Mouse (Mus musculus): ENCODE data around the gene Ren1.

Ren1 gene

DNA sequence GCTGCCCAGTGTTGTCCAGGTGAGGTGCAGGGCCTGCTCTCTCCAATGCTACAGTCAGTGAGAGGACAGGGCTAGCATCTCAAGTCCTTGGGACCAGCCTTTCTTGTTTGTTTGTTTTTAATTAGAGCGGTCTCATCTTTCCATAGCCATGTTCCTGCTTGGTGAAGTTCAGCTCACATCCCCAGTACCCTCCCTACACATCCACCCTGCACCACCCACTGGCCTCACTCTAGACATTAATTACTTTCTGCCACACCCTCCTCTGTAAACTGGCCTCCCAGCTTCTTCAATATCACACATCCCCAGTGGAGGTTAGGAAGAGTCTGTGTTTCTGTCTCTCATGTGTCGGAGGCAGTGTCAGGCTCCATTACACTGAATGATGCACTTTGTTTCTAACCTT is 6.0 kb upstream of the Ren1 start:
- no peak for DNase-seq (ENCODE audit: low spot score in 2 of 2)

DNA sequence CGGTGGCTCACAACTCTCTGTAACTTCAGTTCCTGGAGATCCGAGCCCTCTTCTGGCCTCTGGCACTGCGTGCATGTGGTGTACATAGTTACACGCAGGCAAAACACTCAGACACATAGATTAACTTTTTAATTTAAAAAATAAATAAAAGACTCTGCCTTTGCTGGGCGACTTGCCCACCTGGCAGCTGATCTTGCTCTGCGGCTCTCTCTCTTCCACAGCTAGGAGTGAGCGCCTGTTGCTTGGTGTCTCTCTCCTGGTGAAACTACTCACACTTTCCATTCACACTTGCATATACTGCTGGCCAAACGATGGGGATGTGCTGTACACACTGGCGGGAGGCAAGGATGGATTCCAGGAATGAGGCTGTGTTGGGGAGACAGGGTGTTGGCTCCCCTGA is 3.8 kb upstream of the Ren1 start:
- no peak for DNase-seq (ENCODE audit: low spot score in 2 of 2)

DNA sequence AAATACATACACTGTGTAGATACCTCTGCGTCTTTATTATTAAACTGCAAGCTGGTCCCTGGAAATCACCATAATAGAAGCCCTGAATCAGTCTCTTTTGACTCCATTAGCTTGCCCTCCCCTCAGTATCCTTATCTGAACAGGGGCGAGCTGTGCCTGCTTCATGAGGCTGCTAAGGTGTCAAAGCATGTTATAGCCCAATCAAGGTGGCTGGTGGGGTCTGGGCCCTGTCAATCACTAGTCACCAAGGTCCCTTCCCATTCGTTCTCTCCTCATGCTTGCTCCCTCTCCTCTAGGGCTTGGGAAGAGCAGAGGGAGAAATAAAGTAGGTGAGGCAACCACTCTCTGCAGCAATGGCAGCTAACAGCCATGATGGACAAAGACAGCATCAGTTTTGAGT is 3.1 kb upstream of the Ren1 start:
- DNase-seq (ENCODE audit: low spot score in 2 of 2): no peak

DNA sequence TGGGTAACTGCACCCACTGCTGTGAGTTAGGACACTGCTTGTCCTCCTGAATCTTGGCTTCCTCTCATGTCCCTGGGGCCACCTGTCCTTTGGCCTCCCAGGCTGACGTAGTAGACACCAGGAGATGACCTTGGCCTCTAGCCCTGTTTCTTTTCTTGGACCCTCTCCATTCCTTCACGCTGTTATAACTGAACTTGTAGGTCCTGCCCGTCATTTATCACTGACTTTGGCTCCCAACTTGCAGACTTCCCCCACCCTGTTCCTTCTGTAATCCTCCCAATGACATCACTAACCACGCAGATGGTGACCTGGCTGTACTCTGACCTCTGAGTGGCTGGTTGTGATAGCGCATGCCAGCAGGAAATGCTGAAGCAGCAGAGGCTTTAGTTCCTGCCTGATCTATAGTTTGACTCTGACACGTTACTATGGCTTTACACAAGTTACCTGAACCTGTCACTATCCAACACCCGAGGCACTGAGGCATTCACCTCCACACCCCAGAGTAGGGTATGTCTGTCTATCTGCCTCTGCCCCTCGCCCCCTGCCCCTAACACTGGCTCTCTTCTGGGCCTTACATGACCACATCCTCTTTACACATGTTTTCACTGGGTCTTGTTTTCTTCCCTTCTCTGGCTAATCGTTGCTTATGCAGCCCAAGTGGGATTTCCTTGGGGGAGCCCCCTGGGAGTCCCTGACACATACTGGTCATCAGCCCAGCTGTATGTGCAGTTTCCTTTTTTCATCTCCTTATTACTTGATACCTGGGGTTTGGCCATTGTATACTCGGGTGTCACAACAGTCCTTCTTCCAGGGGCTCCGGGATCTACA is 2.4 kb upstream of the Ren1 start:
- no peak for DNase-seq (ENCODE audit: low spot score in 2 of 2)

DNA sequence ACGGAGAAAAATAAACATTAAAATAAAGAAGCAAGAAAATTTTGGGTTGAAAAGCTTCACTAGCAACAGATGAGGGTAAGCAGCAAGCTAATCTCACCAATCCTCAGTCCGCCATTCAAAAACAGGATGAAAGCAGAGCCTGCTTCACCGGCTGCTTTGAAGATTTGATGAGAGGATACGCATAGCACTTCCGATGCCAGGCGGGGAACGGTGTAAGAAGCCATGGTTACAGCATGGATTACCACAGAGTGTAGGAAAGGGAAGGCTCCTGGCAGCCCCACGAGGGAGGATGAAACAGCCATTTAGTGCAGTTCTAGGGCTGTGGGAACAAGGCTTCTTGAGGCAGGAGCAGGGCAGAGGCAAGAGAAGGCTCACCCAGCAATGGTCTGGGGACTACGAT is 1.5 kb downstream of the Ren1 start:
- no peak for DNase-seq (ENCODE audit: low spot score in 2 of 2)

DNA sequence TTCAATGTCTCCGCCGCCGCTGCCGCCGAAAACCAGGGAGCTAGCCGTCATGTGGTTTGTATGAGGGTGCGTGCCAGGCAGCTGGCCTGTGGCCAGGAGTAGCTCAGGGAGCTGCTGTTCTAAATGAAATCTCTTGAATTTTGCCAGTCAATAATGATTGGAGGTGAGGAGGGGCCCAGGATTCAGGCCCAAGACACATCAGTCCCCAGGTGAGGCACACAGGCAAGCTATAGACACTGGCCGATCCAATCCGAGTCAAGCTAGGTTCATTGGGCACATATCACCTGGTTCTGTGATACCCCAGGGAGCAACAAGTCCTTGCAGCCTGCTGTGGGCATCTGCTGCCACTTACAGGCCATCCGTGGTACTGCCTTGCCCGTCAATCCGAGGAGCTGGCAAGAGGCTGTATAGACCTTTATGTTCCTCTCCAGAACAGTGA is 3.1 kb downstream of the Ren1 start:
- peak in 1 of 2 experiments; percentile 90 for DNase-seq (ENCODE audit: low spot score in 2 of 2)

DNA sequence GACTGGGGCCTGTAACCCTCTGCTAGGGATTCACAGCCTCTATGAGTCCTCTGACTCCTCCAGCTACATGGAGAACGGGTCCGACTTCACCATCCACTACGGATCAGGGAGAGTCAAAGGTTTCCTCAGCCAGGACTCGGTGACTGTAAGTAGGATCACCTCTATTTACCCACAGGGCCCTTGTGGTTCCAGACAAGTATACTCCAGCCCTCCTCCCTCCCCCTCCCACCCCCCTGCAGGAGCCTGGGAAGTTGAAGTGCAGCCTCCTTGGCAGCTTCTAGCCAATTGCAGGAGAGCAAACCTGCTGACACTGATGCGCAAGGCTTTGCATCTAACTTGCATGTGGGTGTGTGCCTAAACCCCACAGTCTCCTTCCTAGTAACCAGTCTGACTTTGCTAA is 5.2 kb downstream of the Ren1 start:
- no peak for DNase-seq (ENCODE audit: low spot score in 2 of 2)

DNA sequence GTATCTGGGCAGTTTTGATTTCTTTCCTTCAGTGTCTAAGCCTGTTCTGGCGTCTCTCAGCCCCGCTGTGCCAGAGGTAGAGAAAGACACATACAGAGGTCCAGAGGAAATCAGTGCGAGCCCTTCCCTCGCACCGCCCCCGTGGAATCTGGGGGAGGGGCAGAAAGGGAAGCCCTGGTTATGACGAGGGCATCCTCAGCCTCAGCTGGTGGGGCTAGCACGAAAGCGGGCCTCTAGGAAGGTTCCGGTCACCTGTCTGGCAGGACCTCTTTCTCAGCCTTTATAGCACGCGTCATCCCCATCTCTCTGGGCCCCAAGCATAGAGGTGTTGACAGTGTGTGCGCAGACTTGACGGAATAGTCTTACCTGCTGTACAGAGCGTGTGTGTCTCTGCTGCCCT is 5.6 kb downstream of the Ren1 start:
- DNase-seq (ENCODE audit: low spot score in 2 of 2): no peak

DNA sequence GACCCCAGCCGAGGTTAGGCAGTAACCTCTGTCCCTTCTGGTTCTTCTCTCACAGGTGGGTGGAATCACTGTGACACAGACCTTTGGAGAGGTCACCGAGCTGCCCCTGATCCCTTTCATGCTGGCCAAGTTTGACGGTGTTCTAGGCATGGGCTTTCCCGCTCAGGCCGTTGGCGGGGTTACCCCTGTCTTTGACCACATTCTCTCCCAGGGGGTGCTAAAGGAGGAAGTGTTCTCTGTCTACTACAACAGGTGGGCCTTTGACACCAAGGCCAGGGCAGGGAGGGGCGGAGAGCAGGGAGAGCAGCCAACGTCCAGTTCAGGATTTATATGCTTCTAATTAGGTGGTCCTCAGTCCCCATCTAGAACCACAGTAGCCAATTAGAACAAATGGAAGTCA is 6.0 kb downstream of the Ren1 start:
- DNase-seq (ENCODE audit: low spot score in 2 of 2): no peak

DNA sequence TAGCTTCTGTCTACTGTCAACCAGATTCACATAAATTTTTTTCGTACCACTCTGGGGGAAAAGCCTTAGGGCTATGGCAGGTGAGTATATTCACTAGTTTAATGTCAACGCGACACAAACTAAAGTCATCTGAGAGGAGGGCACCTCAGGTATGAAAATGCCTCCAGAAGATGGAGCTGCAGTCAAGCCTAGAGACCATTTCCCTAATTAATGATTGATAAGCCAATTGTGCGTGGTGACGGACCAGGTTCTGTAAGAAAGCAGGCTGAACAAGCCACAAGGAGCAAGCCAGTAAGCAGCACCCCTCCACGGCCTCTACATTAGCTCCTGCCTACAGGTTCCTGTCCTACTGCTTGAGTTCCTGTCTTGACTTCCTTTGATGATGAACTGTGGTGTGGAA is 10.7 kb downstream of the Ren1 start:
- no peak for DNase-seq (ENCODE audit: low spot score in 2 of 2)

DNA sequence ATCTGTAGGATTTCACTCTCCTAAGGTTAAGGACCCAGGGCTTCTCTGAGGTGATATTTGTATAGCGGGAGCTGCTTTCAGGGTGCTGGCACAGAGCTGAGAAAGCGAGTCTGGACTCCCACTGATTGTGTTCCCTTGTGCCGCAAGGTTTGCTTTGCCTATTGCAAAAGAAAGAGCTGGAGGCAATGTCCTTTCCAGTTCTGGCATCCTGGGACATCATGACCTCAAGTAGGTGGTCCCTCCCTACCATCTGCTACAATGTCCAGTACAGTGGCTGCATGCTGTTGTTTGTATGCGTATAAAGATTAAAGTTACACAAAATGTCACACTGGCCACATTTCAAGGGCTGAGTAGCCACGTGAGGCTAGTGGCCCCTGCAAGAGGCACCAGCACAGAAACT is 11.8 kb downstream of the Ren1 start:
- DNase-seq (ENCODE audit: low spot score in 2 of 2): no peak

DNA sequence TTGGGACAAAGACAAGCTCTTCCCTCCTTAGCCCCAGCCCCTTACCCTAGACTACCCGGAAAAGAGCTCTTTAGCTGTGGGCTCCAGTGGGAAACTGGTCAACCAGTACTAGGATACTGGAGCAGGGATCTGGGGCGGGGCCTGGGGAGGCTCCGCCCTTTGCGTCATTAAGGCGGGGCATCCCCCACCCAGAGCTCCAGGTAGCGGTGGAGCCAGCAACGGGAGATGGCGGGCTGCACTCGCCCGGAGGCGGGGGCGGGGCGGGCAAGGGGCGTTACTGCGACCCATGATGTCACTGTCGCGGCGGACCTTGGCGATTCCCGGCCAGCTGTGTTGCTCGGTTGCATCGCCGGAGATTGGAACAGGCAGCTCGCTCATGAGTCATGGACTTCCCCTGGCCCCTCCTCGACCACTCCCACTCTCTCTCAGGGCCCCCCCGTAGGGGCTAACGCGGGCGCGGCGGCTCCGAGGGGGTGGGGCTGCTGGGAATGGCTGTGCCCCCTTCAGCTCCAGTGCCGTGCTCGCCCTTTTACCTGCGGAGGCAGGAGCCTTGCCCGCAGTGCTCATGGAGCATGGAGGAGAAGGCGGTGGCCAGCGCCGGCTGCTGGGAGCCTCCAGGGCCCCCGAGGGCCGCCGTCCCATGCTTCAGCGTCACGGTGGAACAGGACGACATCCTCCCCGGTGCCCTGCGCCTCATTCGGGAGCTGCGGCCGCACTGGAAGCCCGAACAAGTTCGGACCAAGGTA is 13.1 kb downstream of the Ren1 start, which contains the start of gene Etnk2:
Gene Etnk2, plus strand, starts transcription at position 297 of the 746 bp plus-strand sequence.
- DNase-seq (ENCODE audit: low spot score in 2 of 2): peak; percentile 49 to 79

DNA sequence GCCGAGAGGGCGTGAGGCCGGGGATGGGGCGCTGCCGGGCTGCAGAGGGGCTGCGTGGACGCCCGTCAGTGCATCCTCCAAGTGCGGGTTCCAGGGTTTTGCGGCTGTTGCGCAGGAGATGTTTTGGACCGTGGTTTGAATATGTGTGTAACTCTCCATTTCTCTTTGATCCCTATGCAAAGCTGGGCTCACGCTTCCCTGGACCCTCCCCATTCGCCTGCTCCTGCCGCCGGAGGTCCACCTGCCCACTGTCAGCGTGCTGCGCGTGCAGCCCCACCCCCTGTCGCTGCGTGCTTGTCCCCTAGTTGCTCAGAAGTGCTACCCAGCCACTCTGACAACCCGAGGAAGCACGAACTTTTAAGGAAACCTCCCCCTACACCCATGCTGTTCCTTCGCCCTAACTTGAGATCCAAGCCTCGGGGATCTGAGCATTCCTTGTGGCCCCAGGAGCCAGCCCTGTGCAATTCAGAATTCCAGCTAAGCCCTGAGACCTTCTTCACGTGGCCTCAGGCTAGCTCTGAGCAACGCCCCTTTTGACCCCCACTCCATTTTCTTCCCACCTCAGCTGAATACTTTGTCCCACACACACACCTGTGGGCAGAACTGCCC is 13.8 kb downstream of the Ren1 start:
- no peak for DNase-seq (ENCODE audit: low spot score in 2 of 2)

DNA sequence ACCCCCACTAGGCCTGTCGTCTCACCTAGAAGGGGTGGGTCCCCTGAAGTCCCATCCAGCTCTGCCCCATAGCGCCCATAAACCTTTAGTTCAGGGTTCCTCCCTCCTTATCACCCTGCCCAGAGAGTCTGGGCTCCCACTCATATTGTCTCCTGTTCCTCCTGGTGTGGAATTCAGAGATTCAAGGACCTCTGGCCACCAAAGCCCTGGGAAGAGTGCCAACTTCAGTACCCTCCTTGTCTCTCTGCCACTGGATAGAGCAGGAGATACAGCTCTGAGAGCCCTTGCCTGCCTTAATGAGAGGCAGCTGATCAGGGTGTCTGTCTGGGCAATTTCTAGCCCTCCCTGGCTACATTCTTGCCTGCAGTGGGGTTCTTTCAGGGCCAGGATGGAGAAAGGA is 14.6 kb downstream of the Ren1 start:
- DNase-seq (ENCODE audit: low spot score in 2 of 2): no peak

DNA sequence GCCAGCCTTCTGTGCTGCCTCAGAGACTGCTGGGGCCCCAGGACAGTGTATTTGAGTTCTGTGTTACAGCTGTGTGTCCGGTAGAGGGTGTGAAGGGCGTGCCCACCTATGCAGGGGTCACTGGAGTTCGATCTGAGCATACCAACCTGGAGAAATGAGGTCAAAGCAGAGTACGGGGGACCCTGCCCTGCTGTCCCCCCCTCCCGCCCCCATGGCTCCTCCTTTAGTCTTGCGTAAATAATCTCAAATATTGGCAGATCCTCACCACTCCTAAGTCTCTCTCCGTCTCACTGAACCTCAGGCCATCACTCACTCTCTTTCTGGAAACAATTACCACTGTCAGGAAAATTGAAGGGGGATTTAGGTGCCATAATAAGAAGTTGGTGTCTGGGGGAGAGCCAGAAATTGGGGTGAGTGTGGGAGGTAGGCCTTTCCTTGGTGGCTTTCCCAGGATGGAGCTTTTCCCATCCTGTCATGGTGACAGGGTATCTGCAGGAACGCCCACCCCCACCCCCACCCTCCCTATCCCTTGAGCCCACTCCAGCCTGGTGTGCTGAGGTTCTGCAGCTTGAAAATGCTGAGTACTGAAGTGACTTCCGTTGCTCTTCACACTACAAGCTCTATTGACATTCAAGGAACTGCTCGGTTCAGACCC is 16.8 kb downstream of the Ren1 start:
- DNase-seq (ENCODE audit: low spot score in 2 of 2): peak in 1 of 2 experiments; percentile 55

DNA sequence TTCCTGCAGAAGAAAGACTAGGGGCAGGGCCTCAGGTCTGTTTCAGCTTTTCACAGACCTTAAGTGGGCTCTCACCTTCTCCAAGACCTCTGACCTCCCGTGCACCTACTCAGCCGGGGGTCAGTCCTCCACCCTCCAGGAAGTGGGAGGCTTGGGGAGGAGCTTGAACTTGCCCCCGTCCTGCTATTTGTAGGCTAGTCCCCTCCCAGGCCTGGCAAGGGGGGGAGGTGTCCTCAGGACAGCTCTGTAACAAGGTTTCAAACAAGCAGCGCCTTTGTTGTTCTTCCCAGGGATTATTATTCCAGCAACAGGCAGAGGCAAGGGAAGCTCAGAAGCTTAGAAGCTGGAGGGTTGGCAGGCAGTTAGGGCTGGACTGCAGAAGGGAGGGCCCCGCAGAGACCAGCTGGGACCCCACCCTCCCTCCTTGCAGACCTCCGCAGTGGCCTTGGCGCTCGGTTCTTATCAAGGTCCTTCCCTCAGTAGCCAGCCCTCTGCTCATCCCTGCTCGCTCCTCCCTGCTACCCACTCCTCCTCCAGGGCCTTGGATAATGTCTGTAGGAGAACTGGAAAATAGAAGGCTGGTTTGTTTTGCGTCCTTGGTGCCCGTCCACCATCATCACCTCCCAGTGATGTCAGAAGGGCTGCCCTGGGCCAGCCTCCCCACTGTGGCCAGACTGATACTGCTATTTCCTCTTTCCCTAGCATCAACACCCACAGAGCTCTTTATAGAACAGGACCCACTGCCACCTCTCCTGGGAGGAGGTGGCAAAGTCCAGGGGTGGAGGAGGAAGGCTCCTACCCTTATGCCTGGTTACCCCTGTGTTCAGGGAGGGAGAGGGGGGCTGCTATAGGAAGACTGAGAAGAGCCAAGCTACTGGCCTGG is 17.5 kb downstream of the Ren1 start:
- DNase-seq (ENCODE audit: low spot score in 2 of 2): no peak

DNA sequence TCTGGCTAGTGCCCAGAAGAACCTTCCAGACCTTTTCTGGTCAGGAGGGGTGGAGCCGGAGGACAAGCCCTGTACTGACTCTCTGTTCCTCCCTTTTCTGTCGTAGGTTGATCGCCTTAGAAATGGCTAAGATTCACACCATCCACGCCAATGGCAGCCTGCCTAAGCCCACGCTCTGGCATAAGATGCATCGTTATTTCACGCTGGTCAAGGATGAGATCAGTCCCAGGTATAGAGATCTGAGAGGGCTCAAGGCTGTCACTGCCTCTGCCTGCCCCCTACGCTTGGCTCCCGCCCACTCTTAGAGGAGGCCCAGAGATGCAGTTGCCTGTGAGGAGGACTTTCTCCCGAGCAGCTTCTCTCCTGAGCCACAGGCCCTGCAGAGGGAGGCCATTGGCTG is 18.3 kb downstream of the Ren1 start:
- DNase-seq (ENCODE audit: low spot score in 2 of 2): peak in 1 of 2 experiments; percentile 83

DNA sequence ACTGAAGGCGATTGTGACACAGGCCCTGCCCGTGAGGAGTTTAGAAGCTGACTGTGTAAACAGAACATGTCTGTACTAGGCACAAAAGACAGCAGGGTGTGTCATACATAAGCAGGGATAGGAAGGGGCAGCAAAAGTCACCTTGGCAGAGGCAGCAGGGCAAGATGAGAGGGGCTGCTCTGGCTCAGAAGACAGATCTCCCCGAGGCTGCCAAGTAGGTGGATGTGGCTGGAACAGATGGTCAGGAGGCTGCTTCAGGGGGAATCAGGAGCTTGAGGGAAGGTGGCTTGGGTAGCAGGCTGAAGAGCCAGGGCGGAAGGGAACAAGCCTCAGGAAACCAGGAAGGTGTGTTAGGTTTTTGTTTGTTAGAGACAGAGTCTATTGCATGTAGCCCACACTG is 20.0 kb downstream of the Ren1 start:
- DNase-seq (ENCODE audit: low spot score in 2 of 2): no peak

DNA sequence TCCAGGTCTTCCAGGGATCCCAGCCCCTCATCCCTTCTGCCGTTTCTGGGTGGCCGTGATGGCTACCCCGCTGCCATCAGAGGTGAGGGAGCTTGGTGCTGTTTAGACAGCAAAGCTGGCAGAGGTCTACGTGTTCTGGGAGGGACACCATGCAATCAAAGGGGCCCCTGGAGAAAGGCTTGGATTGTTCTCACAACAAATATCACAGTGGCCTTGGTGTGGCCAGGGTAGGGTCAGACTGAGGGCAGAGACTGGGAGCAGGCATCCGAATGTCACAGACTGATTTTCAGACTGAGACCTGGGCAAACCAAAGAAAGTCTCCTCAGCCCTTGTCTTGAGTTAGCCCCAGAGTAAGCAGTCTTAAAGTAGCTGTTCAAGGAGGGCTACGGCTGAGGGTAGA is 21.1 kb downstream of the Ren1 start:
- DNase-seq (ENCODE audit: low spot score in 2 of 2): no peak

DNA sequence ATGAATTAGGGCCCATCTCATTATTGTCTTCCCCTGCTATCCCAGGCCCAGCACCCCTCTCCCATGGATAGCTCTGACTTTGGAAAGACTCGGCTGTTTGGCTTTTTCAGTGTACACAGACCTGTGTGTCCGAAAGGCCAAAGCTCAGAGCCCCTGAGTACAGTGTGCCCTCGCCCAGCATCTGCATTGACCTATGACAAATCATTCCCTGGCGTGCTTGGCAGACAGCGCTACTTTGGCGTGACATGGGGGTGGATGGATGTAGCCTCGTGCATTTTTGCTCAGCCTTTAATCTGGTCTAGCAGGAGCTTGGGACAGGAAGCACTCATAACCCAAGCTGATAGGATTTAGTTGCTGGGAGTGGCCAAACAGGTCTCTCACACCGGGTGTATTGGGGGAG is 21.8 kb downstream of the Ren1 start:
- no peak for DNase-seq (ENCODE audit: low spot score in 2 of 2)

DNA sequence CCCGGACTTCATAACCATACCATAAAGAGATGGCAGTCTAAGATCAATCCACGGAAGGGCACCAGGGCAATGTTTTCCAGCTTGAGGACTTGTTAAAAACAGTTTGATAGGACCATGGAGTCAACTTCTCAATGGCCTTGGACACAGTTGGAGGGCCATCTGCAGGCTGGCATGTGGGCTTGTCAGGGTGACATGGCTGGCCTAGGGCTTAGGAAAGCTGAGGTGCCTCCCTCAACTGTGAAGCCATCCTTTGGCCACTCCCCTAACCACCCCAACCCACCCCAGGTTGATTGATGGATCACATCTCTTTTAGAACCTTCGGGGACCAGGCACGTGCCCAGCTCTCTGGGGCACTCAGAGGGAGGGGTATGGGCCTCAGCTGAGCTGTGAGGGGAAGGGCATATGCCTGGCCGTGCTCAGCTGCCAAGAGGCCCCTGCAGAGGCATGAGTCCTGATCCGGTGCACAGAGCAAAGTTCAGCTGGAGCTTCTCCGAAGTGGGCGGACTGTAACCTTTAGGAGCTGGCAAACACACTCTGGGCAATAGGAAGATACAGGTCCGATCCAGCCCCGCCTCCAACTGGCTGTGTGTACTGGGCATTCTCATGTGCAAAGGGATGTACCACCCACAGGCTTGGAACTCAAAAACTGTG is 25.5 kb downstream of the Ren1 start:
- DNase-seq (ENCODE audit: low spot score in 2 of 2): no peak

All from left cerebral cortex, adult 9 months (tissue).